Mouse (Mus musculus) heart, embryonic 12.5 days (tissue): Measurements from ENCODE around the gene Ralgps1. TPM values are rescaled to one million over a fixed set of nuclear protein-coding genes. Genes with fewer than 3 reads are reported as not detected.

ENCODE experiments used
- ATAC-seq: fragments of 200-750 bp; cut with Nextera tagmentation; 2 replicates; pipeline ENCODE4 v1.8.0; 2017; ENCODE audit warnings: moderate TSS enrichment, moderate library complexity; ENCODE audit not compliant: insufficient number of reproducible peaks, low FRiP score
- H3K27ac ChIP-seq: fragments of 300-500 bp; sonication (generic); 2 replicates; pipeline ENCODE4 v1.5.1; 2016; ENCODE audit warnings: mild to moderate bottlenecking, moderate library complexity; ENCODE audit not compliant: poor library complexity, severe bottlenecking
- H3K27me3 ChIP-seq: fragments of 300-500 bp; sonication (generic); replicated peaks from 2 replicates; pipeline ENCODE4 v1.6.1; 2016; ENCODE audit warnings: mild to moderate bottlenecking, moderate library complexity
- H3K36me3 ChIP-seq: fragments of 300-500 bp; sonication (generic); 2 replicates; pipeline ENCODE4 v1.6.1; 2016; ENCODE audit warnings: mild to moderate bottlenecking, moderate library complexity
- H3K4me1 ChIP-seq: fragments of 300-500 bp; sonication (generic); replicated peaks from 2 replicates; pipeline ENCODE4 v1.6.1; 2016; ENCODE audit warnings: mild to moderate bottlenecking
- H3K4me2 ChIP-seq: fragments of 300-500 bp; sonication (generic); 2 replicates; pipeline ENCODE4 v1.6.1; 2016; ENCODE audit warnings: mild to moderate bottlenecking, moderate library complexity
- H3K4me3 ChIP-seq: fragments of 300-500 bp; sonication (generic); 2 replicates; pipeline ENCODE4 v1.5.1; 2016; ENCODE audit warnings: mild to moderate bottlenecking
- H3K9ac ChIP-seq: fragments of 300-500 bp; sonication (generic); 2 replicates; pipeline ENCODE4 v1.6.1; 2016; ENCODE audit warnings: mild to moderate bottlenecking, moderate library complexity
- H3K9me3 ChIP-seq: fragments of 300-500 bp; sonication (generic); replicated peaks from 2 replicates; pipeline ENCODE4 v1.6.1; 2016; ENCODE audit warnings: mild to moderate bottlenecking, moderate library complexity
- WGBS: fragments of 180-500 bp; shearing (Covaris S2); methylation state at CpG from one replicate; pipeline ENCODE4 v1.1.7; 2016; 5-methylcytosine and 5-hydroxymethylcytosine counted together
- polyA plus RNA-seq: library from polyadenylated mRNA; unstranded; fragments of >200 nt; fragmentation: Nextera tagmentation; extraction: Ambion mirVana; gene quantifications from 2 replicates; pipeline ENCODE4 v1.2.1, GENCODE M21; 2016

Ralgps1 gene
- 5.4 and 6.3 TPM in 2 replicates for polyA plus RNA-seq

DNA sequence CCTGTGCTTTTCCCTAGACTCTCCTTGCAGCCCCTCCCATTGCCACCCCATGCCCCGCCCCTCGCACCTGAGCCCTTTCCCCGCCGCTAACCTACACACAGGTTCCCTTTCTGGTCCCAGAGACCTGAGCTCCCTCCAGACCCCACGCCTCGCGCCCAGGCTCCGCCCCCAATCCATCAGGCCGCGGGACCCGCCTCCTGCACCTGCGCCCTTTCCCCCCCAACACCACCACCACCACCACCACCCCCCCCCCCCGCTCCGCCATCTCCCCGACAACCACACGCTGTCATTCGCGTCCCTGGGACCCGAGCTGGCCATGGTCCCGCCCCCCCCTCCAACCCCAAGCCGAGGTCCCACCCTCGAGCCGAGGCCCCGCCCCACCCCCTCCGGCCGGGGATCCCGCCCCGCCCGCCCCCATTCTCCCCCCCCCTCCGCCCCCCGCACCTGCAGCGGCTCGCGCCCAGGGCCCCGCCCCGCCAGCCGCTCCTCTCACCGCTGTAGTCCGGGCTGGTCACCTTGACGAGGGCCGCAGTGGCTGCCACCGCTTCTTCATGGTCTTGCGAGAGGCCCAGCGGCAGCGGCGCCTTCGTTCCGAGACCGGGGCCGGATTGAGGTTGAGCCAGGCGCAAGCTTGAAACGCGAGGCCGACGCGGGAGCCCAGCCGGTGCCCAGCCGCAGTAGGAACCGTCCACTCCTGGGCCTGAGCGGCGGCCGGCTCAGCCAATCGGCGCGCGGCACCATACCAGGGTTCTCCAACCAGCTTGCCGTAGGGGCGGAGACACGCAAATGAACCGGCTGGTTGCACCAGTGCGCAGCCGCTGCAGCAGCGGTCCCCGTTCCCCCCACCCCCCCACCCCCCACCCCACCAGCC lies at the start of gene Ralgps1:
Gene Ralgps1 (minus strand): TSS at position 710 of the 871 bp plus-strand sequence.
- Histone ChIP-seq H3K4me2 (peak within 1 kb of the TSS; percentile 97), H3K4me3 (peak within 1 kb of the TSS; percentile 88), H3K9me3 (no peaks in the 10 kb centered on the region), H3K27me3 (no peaks in the 10 kb centered on the region), H3K36me3 (no peaks in the 10 kb centered on the region), H3K4me1 (peaks cover 12% of the 10 kb centered on the region), H3K27ac (peak within 1 kb of the TSS; percentile 97), H3K9ac (peak within 1 kb of the TSS; percentile 89)
- ATAC-seq = peak; percentile 99
- under 1% methylated on average over 52 of the region's 74 CpGs for WGBS

DNA sequence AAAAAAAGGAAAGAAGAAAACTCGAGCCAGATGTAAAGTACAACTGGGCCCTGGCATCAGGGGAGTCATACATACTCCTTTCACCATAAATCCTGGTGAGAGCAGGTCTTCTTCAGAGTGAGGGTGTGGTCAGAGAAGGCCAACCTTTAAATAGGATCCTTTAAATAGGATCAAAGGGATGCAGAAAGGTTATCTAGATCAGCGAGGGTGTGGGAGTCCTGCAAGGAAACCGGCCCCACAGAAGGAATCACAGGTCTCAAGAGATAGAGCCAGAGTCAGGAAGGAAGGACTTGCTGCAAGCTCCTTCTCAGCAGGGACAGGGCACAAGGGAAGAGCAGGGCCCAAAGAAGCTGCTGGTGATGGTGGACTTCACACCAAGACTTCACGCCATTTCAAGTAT lies 46.2 kb upstream of the Ralgps1 start:
- H3K4me3 ChIP-seq = no peak overlapping the region
- H3K27ac ChIP-seq = no peak overlapping the region
- no peak overlapping the region for H3K4me2 ChIP-seq
- peaks cover 32% of the 10 kb centered on the region for H3K36me3 ChIP-seq
- no peaks in the 10 kb centered on the region for H3K27me3 ChIP-seq
- 52% methylated on average over 4 of the region's 4 CpGs for WGBS
- H3K9ac ChIP-seq = no peak overlapping the region
- H3K9me3 ChIP-seq = no peaks in the 10 kb centered on the region
- no peak for ATAC-seq
- H3K4me1 ChIP-seq = peaks cover 18% of the 10 kb centered on the region

DNA sequence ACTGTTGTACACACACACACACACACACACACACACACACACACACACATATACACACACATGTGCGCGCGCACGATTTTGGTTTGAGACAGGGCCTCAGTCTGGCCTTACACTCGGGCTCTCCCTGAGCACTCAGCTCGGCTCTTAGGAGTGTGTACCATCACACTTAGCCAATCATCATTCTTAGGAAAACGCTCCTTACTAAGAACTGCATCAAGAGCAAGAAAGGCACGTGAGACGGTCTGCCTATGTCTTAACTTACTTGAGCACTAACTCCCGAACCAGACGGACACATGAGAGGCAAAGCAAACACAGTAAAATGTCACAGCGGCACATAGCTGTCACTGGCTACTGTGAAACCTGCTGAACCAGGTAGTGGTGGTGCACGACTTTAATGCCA lies 42.7 kb upstream of the Ralgps1 start:
- H3K4me3 ChIP-seq = no peak overlapping the region
- 85% methylated on average over 13 of the region's 13 CpGs for WGBS
- no peaks in the 10 kb centered on the region for H3K27me3 ChIP-seq
- ATAC-seq = no peak
- no peaks in the 10 kb centered on the region for H3K9me3 ChIP-seq
- peaks cover 19% of the 10 kb centered on the region for H3K4me1 ChIP-seq
- H3K4me2 ChIP-seq = no peak overlapping the region
- no peak overlapping the region for H3K27ac ChIP-seq
- H3K9ac ChIP-seq = no peak overlapping the region
- H3K36me3 ChIP-seq = peaks cover 42% of the 10 kb centered on the region

DNA sequence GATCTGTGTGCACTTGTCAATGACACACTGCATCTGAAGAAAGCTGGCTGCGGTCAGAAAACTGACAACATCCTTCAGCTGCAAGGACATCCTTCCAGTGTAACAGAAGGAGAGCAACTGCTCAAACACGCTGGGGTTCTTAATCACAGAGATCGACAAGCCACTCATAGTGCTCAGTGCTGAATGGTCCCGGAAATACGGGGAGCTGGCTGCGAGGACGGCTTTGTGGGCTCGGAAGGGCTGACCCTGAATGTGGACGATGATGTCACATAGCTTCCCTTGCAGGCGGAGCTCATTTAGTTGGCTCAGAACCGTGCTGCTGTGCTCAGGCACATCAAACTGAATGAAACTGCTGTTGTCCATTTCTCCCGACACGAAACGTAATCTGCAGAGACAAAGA lies 40.8 kb upstream of the Ralgps1 start:
- Histone ChIP-seq H3K4me2 (no peak overlapping the region), H3K9me3 (no peaks in the 10 kb centered on the region), H3K27ac (no peak overlapping the region), H3K27me3 (no peaks in the 10 kb centered on the region), H3K4me1 (peaks cover 13% of the 10 kb centered on the region), H3K4me3 (no peak overlapping the region), H3K36me3 (peaks cover 39% of the 10 kb centered on the region), H3K9ac (no peak overlapping the region)
- no peak for ATAC-seq
- WGBS = 73% methylated on average over 14 of the region's 14 CpGs

DNA sequence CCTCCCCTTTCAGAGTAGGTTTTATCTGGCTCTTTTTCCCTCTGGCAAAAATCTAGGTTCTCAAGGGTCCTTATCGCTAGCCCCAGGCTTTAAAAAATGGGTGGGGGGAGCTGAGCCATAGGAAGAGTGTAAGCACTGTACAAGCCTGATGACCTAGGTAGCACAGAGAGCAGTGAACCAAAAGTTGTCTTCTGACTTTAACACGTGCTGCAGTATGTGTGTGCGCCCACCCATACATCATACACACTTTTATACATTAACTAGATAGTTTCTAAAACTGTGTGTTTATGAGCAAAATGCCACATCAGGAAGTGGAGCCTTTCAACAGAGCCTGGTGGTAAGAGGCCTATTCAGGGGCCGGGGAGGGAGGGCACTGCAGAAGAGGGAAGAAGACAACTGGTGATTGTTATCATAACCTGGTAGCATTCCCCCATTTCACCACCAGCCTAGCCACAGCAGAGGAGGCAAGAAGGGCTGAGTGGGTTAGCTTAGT lies 32.3 kb upstream of the Ralgps1 start:
- Histone ChIP-seq H3K27me3 (no peaks in the 10 kb centered on the region), H3K9me3 (no peaks in the 10 kb centered on the region), H3K27ac (no peak overlapping the region), H3K4me1 (peaks cover 5% of the 10 kb centered on the region), H3K4me2 (no peak overlapping the region), H3K9ac (no peak overlapping the region), H3K4me3 (no peak overlapping the region), H3K36me3 (peaks cover 4% of the 10 kb centered on the region; the same call in 1 of the 2 replicates)
- no peak for ATAC-seq
- WGBS = 67% methylated on average over 4 of the region's 4 CpGs

DNA sequence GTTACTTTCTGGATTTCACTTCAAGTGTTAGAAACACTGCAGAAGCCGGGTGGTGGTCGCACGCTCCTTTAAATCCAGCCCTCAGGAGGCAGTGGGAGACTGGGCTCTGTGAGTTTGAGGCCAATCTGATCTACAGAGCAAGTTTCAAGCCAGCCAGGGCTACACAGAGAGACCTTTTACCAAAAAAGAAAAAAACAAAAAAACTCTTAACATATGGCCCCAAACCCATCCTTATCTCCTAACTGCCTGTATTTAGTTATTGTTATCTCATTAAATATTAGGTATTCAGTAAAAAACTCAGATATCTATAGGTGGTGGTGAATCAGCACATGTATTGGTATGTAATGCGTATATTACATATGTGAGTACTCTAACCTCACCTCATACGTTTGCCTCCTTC lies 31.4 kb upstream of the Ralgps1 start:
- no peak overlapping the region for H3K27ac ChIP-seq
- H3K4me2 ChIP-seq = no peak overlapping the region
- H3K4me1 ChIP-seq = peaks cover 5% of the 10 kb centered on the region
- no peak overlapping the region for H3K4me3 ChIP-seq
- 60% methylated on average over 5 of the region's 5 CpGs for WGBS
- H3K9me3 ChIP-seq = no peaks in the 10 kb centered on the region
- ATAC-seq = no peak
- H3K36me3 ChIP-seq = no peaks in the 10 kb centered on the region; the same call in 1 of the 2 replicates
- no peak overlapping the region for H3K9ac ChIP-seq
- H3K27me3 ChIP-seq = no peaks in the 10 kb centered on the region

DNA sequence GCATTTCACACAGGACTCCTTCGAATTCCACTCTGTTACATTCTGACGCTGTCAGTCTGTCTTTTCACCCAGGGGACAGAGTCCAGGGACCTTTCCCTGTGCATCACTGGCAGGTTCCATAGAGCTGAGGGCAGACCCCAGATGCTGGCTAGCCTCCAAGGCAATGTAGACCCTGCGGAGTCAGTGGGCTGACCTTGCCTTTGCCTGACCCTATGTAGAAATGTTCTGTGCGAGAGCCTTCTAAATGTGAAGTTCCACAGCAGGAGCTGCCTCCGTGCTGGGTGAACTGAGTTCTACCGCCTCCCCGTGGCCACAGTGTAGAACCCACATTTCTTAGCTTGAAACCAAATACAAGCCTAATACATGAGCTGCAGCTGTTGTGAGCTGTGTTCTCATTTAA lies 30.9 kb upstream of the Ralgps1 start:
- H3K27me3 ChIP-seq = no peaks in the 10 kb centered on the region
- WGBS = 25% methylated on average over 7 of the region's 7 CpGs
- no peak overlapping the region for H3K9ac ChIP-seq
- H3K4me3 ChIP-seq = no peak overlapping the region
- no peak overlapping the region for H3K4me2 ChIP-seq
- H3K36me3 ChIP-seq = no peaks in the 10 kb centered on the region; the same call in 1 of the 2 replicates
- no peak for ATAC-seq
- H3K4me1 ChIP-seq = peaks cover 5% of the 10 kb centered on the region
- no peaks in the 10 kb centered on the region for H3K9me3 ChIP-seq
- no peak overlapping the region for H3K27ac ChIP-seq

DNA sequence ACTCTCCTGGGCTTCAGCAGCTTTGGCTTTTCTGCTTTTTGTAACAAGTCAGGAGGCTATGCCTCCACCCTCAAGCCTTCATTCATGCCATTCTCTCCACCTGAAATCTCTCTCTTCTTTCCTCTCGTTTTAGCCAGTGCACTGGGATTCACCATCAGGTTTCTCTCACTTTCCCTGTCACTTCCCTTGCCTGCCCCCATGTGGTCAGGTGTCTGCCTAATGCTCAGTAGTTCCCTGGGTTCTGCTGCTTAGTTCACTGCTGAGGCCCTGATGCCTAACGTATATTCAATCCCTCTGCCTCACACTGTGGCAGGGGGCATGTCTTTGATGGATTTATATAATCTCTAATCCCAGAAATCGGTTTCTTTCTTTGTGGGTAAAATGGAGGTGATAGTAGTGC lies 29.9 kb upstream of the Ralgps1 start:
- Histone ChIP-seq H3K36me3 (no peaks in the 10 kb centered on the region; the same call in 1 of the 2 replicates), H3K27ac (no peak overlapping the region), H3K9ac (no peak overlapping the region), H3K9me3 (no peaks in the 10 kb centered on the region), H3K4me1 (peaks cover under 1% of the 10 kb centered on the region), H3K4me3 (no peak overlapping the region), H3K4me2 (no peak overlapping the region), H3K27me3 (no peaks in the 10 kb centered on the region)
- ATAC-seq = no peak
- WGBS = 30% methylated on average over 3 of the region's 3 CpGs

DNA sequence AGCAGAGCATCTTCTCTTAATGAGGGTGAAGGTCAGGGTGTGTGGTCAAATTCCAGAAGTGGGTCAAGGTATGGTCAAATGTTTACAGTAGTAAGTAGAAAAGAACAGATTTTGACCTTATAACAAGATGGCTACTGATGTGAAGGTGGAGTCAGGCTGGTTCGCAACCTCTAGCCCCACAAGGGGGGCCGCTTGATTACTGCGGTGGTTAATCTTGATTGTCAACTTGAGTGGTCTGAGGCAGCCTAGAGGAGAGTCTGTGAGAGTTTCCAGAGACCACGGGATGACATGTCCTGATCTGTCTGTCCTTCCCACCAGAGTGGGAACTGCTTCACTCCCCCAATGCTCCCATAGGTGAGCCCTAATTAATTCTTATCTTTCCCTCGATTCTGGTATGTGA lies 29.3 kb upstream of the Ralgps1 start:
- ATAC-seq = no peak
- Histone ChIP-seq H3K9me3 (no peaks in the 10 kb centered on the region), H3K4me2 (no peak overlapping the region), H3K4me3 (no peak overlapping the region), H3K27ac (no peak overlapping the region), H3K4me1 (no peaks in the 10 kb centered on the region), H3K36me3 (no peaks in the 10 kb centered on the region), H3K27me3 (no peaks in the 10 kb centered on the region), H3K9ac (no peak overlapping the region)
- whole genome bisulfite sequencing = 48% methylated on average over 5 of the region's 5 CpGs

DNA sequence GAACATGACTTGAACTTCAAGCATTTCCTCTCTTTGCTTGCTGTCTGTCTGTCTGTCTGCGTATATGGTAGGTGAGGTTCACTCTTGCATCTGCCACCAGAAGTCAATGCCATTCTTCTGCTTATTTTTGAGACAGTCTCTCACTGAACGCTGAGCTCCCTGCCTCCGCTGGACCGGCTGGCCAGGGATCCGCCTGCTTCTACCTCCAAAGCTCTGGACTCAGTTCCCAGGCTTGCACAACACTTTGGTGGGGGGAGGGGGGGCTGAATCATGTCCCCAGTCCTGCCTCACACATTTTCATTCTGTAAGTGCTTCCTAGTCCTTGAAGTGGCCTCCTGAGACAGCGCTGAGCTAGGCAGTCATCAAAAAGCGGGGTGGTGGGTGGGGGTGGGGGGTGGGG lies 27.8 kb upstream of the Ralgps1 start:
- ATAC-seq = no peak
- no peak overlapping the region for H3K27ac ChIP-seq
- no peaks in the 10 kb centered on the region for H3K36me3 ChIP-seq
- no peaks in the 10 kb centered on the region for H3K4me1 ChIP-seq
- no peaks in the 10 kb centered on the region for H3K9me3 ChIP-seq
- H3K27me3 ChIP-seq = no peaks in the 10 kb centered on the region
- H3K4me2 ChIP-seq = no peak overlapping the region
- no peak overlapping the region for H3K9ac ChIP-seq
- 65% methylated on average over 7 of the region's 7 CpGs for WGBS
- H3K4me3 ChIP-seq = no peak overlapping the region

DNA sequence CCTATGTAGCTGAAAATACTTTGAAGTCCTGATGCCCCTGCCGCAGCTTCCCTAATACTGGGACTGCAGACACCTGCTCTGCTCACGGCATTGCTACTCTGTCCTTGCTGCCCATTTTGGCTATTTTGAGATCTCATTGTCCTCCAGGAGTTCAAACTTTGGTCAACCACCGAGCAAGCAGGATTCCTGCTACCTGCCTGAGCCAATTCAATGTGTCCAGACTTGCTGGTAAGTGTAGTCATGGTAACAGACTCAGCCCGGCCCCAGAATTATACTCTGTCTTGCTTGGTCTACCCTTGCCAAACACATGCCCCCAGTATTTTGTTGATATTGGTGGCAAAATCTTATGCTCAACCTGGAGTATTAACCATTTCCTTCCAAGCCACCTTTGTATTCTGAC lies 25.8 kb upstream of the Ralgps1 start:
- WGBS = 68% methylated on average over 4 of the region's 4 CpGs
- Histone ChIP-seq H3K9me3 (no peaks in the 10 kb centered on the region), H3K4me2 (no peak overlapping the region), H3K36me3 (no peaks in the 10 kb centered on the region), H3K27ac (no peak overlapping the region), H3K4me3 (no peak overlapping the region), H3K9ac (no peak overlapping the region), H3K27me3 (no peaks in the 10 kb centered on the region), H3K4me1 (no peaks in the 10 kb centered on the region)
- no peak for ATAC-seq
